Mouse (Mus musculus): ENCODE results near the gene Lyg2. TPM values are rescaled to one million over a fixed set of nuclear protein-coding genes. Genes with fewer than 3 reads are reported as not detected.

The Lyg2 gene
- polyA plus RNA-seq, 1 experiment, result not detected

GRCm38 (mm10) chr1:37864511-37865400 is 51.5 kb downstream of the Lyg2 start:
- peak overlapping the region; percentile 54 for H3K27ac ChIP-seq (ENCODE audit: insufficient read depth, low read depth, low read length)
- no peak for TF ChIP-seq CTCF (conservative IDR thresholded peaks at IDR 0.05; ENCODE audit: insufficient read depth, insufficient read length, low read depth, low read length)
- peak; percentile 85 for TF ChIP-seq POLR2A (IDR thresholded peaks at IDR 0.05; ENCODE audit: low read depth, low read length)
- peak; percentile 100 for DNase-seq
- no peaks in the 10 kb centered on the region; the same call in 1 of the 2 replicates for H3K4me1 ChIP-seq (ENCODE audit: control insufficient read depth, insufficient read depth, low read length)
- no peaks in the 10 kb centered on the region for H3K36me3 ChIP-seq (ENCODE audit: control insufficient read depth, insufficient read depth, low read length)
- no peaks in the 10 kb centered on the region for H3K27me3 ChIP-seq (replicated peaks; ENCODE audit: control insufficient read depth, insufficient read depth, low read length)
- peak overlapping the region; percentile 77 for H3K4me3 ChIP-seq (ENCODE audit: insufficient read depth, low read depth, low read length)
- under 1% methylated on average over 90 of the region's 90 CpGs for WGBS

Other genes starting within 250 kb of the Lyg2 start
- 0.86 and 1.2 TPM in 2 replicates for gene 2010300C02Rik, start 196.4 kb downstream of the Lyg2 start, polyA plus RNA-seq (2012; rRNA removed)
- 0.71 and 0.72 TPM in 2 replicates for gene Tsga10, start 50.1 kb downstream of the Lyg2 start, polyA plus RNA-seq (2012; rRNA removed)
- 3.7 and 4.4 TPM in 2 replicates for gene Lipt1, start 44.8 kb downstream of the Lyg2 start, polyA plus RNA-seq (2012; rRNA removed)
- 3.9 and 6.2 TPM in 2 replicates for gene Mitd1, start 26.1 kb downstream of the Lyg2 start, polyA plus RNA-seq (2012; rRNA removed)
- gene Mrpl30, start 26.0 kb downstream of the Lyg2 start, polyA plus RNA-seq (2012; rRNA removed), result 67.7 and 97.4 TPM in 2 replicates
- not detected in 2 replicates for gene Lyg1, start 41.3 kb upstream of the Lyg2 start, polyA plus RNA-seq (2012; rRNA removed)
- 8.9 and 13.1 TPM in 2 replicates for gene Txndc9, start 81.4 kb upstream of the Lyg2 start, polyA plus RNA-seq (2012; rRNA removed)
- gene Eif5b, start 81.5 kb upstream of the Lyg2 start, polyA plus RNA-seq (2012; rRNA removed), result 7.1 TPM in 2 replicates
- gene Rev1, start 213.3 kb upstream of the Lyg2 start, polyA plus RNA-seq (2012; rRNA removed), result 7.7 and 8.4 TPM in 2 replicates

Data from kidney, adult 2 months (tissue).